Mouse (Mus musculus): ENCODE measurements around the gene Styk1.

Styk1 gene

GRCm38 (mm10) chr6:131353352-131353919, at the start of gene Styk1:
Styk1 (minus strand) TSS chr6:131353597.
- peak; percentile 84 for DNase-seq (ENCODE audit: low spot score in 2 of 2)

- no peak for DNase-seq (ENCODE audit: low spot score in 2 of 2)
Observed at GRCm38 (mm10) chr6:131403036-131403435, 49.6 kb upstream of the Styk1 start.

GRCm38 (mm10) chr6:131402606-131403005, 49.2 kb upstream of the Styk1 start:
- no peak for DNase-seq (ENCODE audit: low spot score in 2 of 2)

GRCm38 (mm10) chr6:131401259-131401658, 47.9 kb upstream of the Styk1 start:
- no peak for DNase-seq (ENCODE audit: low spot score in 2 of 2)

- no peak for DNase-seq (ENCODE audit: low spot score in 2 of 2)
Observed at GRCm38 (mm10) chr6:131396650-131397049, 43.3 kb upstream of the Styk1 start.

GRCm38 (mm10) chr6:131393873-131394660, 40.7 kb upstream of the Styk1 start:
- no peak for DNase-seq (ENCODE audit: low spot score in 2 of 2)

- DNase-seq (ENCODE audit: low spot score in 2 of 2) = peak; percentile 77 to 87
Observed at GRCm38 (mm10) chr6:131388040-131389021, 34.9 kb upstream of the Styk1 start, which contains the start of gene Ybx3. Ybx3 (minus strand) TSS chr6:131388476.

- peak; percentile 59 to 65 for DNase-seq (ENCODE audit: low spot score in 2 of 2)
Observed at GRCm38 (mm10) chr6:131387221-131388039, 34.0 kb upstream of the Styk1 start.

GRCm38 (mm10) chr6:131386416-131387019, 33.1 kb upstream of the Styk1 start:
- no peak for DNase-seq (ENCODE audit: low spot score in 2 of 2)

- DNase-seq (ENCODE audit: low spot score in 2 of 2) = no peak
Observed at GRCm38 (mm10) chr6:131385469-131385868, 32.1 kb upstream of the Styk1 start.

GRCm38 (mm10) chr6:131383713-131384330, 30.4 kb upstream of the Styk1 start:
- DNase-seq (ENCODE audit: low spot score in 2 of 2) = no peak

GRCm38 (mm10) chr6:131382984-131383337, 29.6 kb upstream of the Styk1 start:
- DNase-seq (ENCODE audit: low spot score in 2 of 2) = peak in 1 of 2 experiments; percentile 36

GRCm38 (mm10) chr6:131382232-131382983, 29.0 kb upstream of the Styk1 start:
- peak; percentile 76 to 83 for DNase-seq (ENCODE audit: low spot score in 2 of 2)

GRCm38 (mm10) chr6:131378858-131379428, 25.5 kb upstream of the Styk1 start:
- no peak for DNase-seq (ENCODE audit: low spot score in 2 of 2)

- no peak for DNase-seq (ENCODE audit: low spot score in 2 of 2)
Observed at GRCm38 (mm10) chr6:131377378-131377777, 24.0 kb upstream of the Styk1 start.

- no peak for DNase-seq (ENCODE audit: low spot score in 2 of 2)
Observed at GRCm38 (mm10) chr6:131374594-131375340, 21.4 kb upstream of the Styk1 start.

GRCm38 (mm10) chr6:131373160-131373559, 19.8 kb upstream of the Styk1 start:
- DNase-seq (ENCODE audit: low spot score in 2 of 2) = no peak

- no peak for DNase-seq (ENCODE audit: low spot score in 2 of 2)
Observed at GRCm38 (mm10) chr6:131370767-131371166, 17.4 kb upstream of the Styk1 start.

Measured in urinary bladder, postnatal 36 days (tissue).